Mouse (Mus musculus) splenic B cell, adult 2 months (primary cell): Measurements from ENCODE around the gene Npb.
A peak's percentile ranks its signal among the peaks of the same experiment; 100 is the strongest.

Experiments
- DNase-seq: peaks from one replicate; pipeline ENCODE4 v3.0.0-alpha.2; 2011; ENCODE audit warnings: low read depth, low spot score
- H3K27me3 ChIP-seq: 2 replicates; pipeline ENCODE4 v1.6.1; 2012; ENCODE audit warnings: mild to moderate bottlenecking, low read length, moderate library complexity, mixed read lengths; ENCODE audit not compliant: control insufficient read depth, poor library complexity, insufficient read depth, severe bottlenecking
- H3K36me3 ChIP-seq: 2 replicates; pipeline ENCODE4 v1.6.1; 2012; ENCODE audit warnings: mild to moderate bottlenecking, low read length, moderate library complexity, mixed read lengths; ENCODE audit not compliant: control insufficient read depth, poor library complexity, insufficient read depth, severe bottlenecking

Npb gene

DNA sequence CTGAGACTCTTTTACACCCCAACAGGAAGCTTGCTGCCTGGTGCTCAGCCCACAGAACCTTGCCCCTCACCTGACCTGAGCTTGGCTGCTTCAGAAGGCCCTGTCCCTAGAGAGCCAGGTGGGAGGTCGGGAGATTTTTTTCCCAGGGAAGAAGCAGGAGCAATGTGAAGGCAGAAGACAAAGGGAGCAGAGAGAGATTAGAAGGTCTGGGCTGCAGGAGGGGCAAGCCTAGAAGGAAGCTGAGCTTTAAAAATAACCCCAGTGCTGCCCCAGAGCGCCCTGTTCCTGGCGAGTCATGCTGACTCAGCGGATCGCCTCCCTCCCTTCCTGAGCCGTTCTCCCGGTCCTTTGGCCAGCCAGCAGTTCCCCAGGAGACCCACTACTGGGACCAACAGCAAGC is 21.6 kb downstream of the Npb start:
- no peak for DNase-seq
- no peaks in the 10 kb centered on the region for H3K36me3 ChIP-seq
- H3K27me3 ChIP-seq: no peaks in the 10 kb centered on the region

DNA sequence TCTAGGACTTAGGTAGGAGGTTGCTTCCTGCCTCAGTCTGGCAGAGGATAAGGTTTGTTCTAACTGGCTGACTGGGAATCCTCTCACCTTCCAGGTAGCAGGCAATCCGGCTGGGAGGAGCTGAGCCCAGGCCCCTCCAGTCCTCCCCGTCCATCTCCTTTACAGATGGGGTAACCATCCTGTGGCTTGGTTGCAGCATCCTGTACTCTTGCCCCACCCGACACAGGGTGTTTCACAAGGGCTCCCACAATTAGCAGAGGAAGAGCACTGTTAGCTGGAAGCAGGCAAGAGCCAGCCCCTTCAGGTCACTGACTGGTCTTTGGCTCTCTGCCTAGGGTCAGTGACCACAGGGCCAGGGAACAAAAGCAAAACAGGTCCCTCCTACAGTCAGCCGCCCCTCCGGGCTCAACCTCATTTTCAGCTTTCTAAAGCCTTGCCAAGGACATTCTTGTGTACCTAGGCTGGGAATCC is 22.2 kb downstream of the Npb start:
- DNase-seq: no peak
- no peaks in the 10 kb centered on the region for H3K27me3 ChIP-seq
- H3K36me3 ChIP-seq: no peaks in the 10 kb centered on the region

GRCm38 (mm10) chr11:120630881-120631725 is 22.8 kb downstream of the Npb start:
- Histone ChIP-seq H3K27me3 (no peaks in the 10 kb centered on the region), H3K36me3 (no peaks in the 10 kb centered on the region)
- DNase-seq: no peak

- no peak for DNase-seq
- Histone ChIP-seq H3K27me3 (no peaks in the 10 kb centered on the region), H3K36me3 (no peaks in the 10 kb centered on the region)
Measured at GRCm38 (mm10) chr11:120631726-120632448, 23.6 kb downstream of the Npb start.

DNA sequence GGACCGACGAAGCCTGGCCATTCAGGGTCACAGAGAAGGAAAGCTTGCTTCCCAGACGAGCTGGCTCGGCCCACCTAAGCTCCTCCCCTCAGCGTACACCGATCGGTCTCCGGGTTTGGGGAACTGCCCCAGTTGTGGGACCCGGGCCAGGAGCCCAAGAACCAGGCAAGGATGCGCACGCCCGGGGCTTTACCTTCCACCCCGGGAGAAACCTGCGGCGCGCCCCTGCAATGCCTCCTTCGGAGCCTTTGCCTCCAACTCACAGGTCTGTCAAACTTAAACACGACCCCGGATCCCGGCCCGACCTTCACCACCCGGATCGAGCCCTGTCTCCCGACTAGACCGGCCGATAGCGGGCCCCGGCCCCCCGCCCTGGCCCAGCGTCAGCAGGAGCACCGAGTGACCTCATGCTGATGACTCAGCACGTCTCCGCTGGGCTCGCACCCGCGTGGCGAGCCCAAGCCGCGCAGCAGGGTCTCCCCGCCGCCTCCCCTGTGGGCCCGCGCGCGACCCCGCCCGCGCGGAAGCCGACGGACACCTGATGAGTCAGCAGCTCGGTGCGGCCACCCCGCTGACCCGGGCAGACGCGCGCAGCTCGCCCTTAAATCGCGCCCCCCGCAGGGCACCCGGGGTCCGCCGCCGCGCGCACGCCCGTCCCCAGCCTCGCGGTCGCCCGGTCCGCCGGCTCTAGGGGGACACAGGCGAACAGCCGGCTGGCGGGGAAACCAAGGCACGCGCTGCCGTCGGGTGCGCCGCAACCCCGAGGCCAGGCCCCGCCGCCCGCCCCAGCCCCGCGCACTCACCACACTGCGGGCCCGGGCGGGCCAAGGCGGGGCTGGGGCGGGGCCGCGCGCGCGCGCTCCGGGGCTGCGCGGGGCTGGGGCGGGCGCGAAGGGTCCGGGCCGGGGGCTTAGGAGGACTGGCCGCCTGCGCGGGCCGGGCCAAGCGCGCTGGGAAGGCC is 24.6 kb downstream of the Npb start:
- no peaks in the 10 kb centered on the region for H3K27me3 ChIP-seq
- DNase-seq: peak; percentile 62
- no peaks in the 10 kb centered on the region for H3K36me3 ChIP-seq

GRCm38 (mm10) chr11:120633520-120634343 is 25.5 kb downstream of the Npb start, which contains the start of gene Mafg:
Gene Mafg, minus strand, starts transcription at chr11:120633600.
- H3K27me3 ChIP-seq: no peaks in the 10 kb centered on the region
- peak; percentile 95 for DNase-seq
- H3K36me3 ChIP-seq: no peaks in the 10 kb centered on the region

GRCm38 (mm10) chr11:120634810-120635209 is 26.5 kb downstream of the Npb start:
- DNase-seq: no peak
- H3K27me3 ChIP-seq: no peaks in the 10 kb centered on the region
- no peaks in the 10 kb centered on the region for H3K36me3 ChIP-seq

- DNase-seq: no peak
- Histone ChIP-seq H3K27me3 (no peaks in the 10 kb centered on the region), H3K36me3 (no peaks in the 10 kb centered on the region)
Measured at GRCm38 (mm10) chr11:120641255-120641654, 33.0 kb downstream of the Npb start.

GRCm38 (mm10) chr11:120641869-120642268 is 33.6 kb downstream of the Npb start:
- no peaks in the 10 kb centered on the region for H3K27me3 ChIP-seq
- DNase-seq: no peak

DNA sequence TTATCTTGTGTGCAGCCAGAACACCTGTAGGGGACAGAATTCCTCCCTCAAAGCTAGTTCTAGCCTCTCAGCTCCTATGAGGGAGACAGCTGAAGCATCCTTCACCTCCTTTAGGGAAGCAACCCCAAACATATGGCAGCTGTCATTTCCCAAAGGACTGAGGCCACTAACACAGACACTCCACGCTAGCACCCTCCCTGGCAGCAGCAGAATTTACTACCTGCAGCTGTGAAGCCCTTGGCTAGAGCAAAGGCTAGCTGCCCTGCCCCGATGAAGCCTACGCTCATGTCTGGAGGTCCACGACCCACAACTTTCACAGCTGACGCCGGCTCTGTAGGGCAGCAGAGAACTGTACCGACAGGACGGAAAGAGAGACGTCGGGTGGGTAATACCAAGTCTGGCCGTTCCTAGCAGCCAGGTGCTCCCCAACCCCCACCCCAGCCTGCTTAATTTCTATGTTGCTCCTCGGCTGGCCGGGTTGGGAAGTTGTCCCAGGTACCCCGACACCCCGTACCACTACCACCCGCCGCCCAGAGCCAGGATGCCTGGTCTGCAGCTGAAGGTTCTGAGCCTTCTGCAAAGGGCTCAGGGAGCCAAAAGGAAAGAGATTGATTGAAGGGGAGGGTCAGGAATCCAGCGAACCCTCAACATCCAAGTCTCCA is 34.8 kb downstream of the Npb start:
- no peaks in the 10 kb centered on the region for H3K27me3 ChIP-seq
- H3K36me3 ChIP-seq: no peaks in the 10 kb centered on the region
- peak; percentile 28 for DNase-seq

More at GRCm38 (mm10) chr11:120641869-120642268, 33.6 kb downstream of the Npb start:
- H3K36me3 ChIP-seq: no peaks in the 10 kb centered on the region

DNA sequence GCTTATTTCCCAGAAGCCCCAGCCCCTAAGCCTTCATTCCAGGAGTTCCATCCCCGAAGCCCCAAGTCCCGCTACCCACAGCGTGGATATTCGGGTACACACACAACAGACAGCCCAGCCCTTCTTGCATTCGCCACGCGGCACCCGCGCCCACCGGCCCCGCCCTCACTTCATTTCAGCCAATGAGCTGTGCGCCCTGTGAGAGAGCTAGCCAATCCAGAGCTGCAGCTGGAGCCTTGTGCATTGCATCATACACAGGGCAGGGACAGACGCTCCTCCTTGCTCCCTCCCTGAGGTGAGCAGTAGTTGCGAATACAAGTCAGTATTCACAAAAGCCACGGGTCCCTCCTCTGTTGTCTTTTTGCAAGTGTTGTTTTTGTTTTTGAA is 35.3 kb downstream of the Npb start, which contains the start of gene Pycr1:
TSS of gene Pycr1 (minus strand) at position 169 of the 387 bp plus-strand sequence.
- DNase-seq: peak; percentile 92
- Histone ChIP-seq H3K27me3 (no peaks in the 10 kb centered on the region), H3K36me3 (no peaks in the 10 kb centered on the region)

DNA sequence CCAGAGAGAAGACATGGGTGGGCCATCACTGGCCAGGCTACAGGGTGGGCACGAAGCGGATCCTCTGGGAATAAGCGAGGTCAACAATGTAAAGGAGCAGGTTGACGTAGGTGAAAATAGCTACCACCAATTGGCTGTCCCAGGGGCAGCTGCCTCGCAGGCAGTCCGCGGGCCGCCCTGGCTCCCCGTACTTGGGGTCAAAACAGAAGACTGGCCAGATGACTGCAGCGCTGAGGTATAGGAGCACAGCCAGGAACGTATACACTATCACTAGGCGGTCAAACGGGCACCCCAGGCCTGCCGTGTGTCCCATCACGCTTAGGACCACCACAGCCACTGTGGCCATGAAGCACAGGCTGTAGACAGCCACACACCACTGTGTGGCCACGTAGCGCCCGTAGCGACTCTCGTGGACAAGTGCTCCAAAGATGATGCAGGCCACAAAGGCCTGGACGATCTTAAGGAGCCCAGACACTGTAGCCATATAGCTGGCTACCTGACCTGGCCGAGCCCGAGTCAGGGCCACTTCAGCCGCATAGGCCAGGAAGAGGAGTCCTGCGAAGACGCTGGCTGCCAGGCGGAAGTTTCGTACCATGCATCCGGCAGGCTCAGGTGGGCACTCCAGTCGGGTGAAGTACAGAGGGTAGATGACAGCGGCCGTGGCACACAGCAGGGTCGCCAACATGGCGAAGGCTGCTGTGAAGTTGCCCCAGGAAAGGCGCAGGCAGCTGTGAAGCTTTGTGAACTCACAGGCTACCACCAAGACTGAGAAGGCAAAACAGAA is 39.0 kb downstream of the Npb start:
- no peaks in the 10 kb centered on the region for H3K27me3 ChIP-seq
- no peaks in the 10 kb centered on the region for H3K36me3 ChIP-seq
- DNase-seq: no peak
